Mouse (Mus musculus): ENCODE data around the gene Lpcat1. TPM values are rescaled to one million over a fixed set of nuclear protein-coding genes. Genes with fewer than 3 reads are reported as not detected.

The Lpcat1 gene
- 3.9 and 5.8 TPM in 2 replicates for polyA plus RNA-seq (2012; rRNA removed)

GRCm38 (mm10) chr13:73467034-73467420, at the start of gene Lpcat1:
Lpcat1 (plus strand) TSS chr13:73467197.

DNA sequence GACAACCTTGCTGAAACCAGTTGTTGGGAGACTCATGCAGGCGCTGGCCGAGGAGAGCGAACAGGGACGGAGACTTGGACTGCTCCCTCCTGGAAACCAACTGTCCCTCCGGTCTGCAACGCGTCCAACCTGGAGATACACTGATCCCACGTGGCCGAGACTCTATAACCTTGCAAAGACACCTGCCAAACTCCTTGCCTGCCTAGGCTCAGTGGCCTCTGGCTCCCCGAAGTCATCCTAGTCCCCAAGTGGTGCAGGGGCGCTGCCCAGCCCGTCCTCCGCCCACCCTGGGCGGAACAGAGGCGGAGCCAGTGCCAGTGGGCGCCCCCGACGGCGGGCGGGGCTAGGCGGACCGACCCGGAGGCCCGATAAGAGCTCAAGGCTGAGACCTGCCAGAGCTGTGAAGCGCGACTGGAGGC, 69.4 kb downstream of the Lpcat1 start, which contains the start of gene Slc6a3:
Gene Slc6a3 (plus strand): TSS at position 345 of the 419 bp plus-strand sequence.

Other genes with a start within 250 kb of the Lpcat1 start
- 0.05 TPM in 1 of 2 replicates, not detected in the other for gene Irx4, start 206.7 kb upstream of the Lpcat1 start, polyA plus RNA-seq (2012; rRNA removed)
- gene Mrpl36, start 138.7 kb upstream of the Lpcat1 start, polyA plus RNA-seq (2012; rRNA removed): 91.9 and 114 TPM in 2 replicates
- gene Ndufs6, start 138.7 kb upstream of the Lpcat1 start, polyA plus RNA-seq (2012; rRNA removed): 12.7 and 14.5 TPM in 2 replicates
- gene Slc6a3, start 69.5 kb downstream of the Lpcat1 start, polyA plus RNA-seq (2012; rRNA removed): 0.03 TPM in 1 of 2 replicates, not detected in the other
- gene Clptm1l, start 136.8 kb downstream of the Lpcat1 start, polyA plus RNA-seq (2012; rRNA removed): 71.5 and 82.4 TPM in 2 replicates
- gene Tert, start 159.7 kb downstream of the Lpcat1 start, polyA plus RNA-seq (2012; rRNA removed): 0.47 and 0.76 TPM in 2 replicates
- gene Slc6a18, start 210.8 kb downstream of the Lpcat1 start, polyA plus RNA-seq (2012; rRNA removed): not detected in 2 replicates
- 6.0 and 6.3 TPM in 2 replicates for gene Slc6a19, start 237.7 kb downstream of the Lpcat1 start, polyA plus RNA-seq (2012; rRNA removed)

All from stomach, adult 2 months (tissue).